Mouse (Mus musculus): ENCODE measurements around the gene Oas2. TPM values are rescaled to one million over a fixed set of nuclear protein-coding genes. Genes with fewer than 3 reads are reported as not detected.

The Oas2 gene
- total RNA-seq, 2 experiments from 2014 or later = 0.57 to 0.78 TPM

Other genes with a start within 250 kb of the Oas2 start
- gene Plbd2, start 246.2 kb downstream of the Oas2 start, total RNA-seq (2021) = 10 to 100 TPM; 33.2 to 37.1 TPM
- gene Slc8b1, start 238.7 kb downstream of the Oas2 start, total RNA-seq (2021) = 10 to 100 TPM in 1 of 2 experiments, 1 to 10 TPM in 1; 9.3 to 12.6 TPM
- gene Tpcn1, start 161.2 kb downstream of the Oas2 start, total RNA-seq (2021) = 10 to 100 TPM; 36.0 to 37.9 TPM
- gene Iqcd, start 160.8 kb downstream of the Oas2 start, total RNA-seq (2021) = not detected
- 10 to 100 TPM; 15.4 to 18.7 TPM for gene Rita1, start 137.3 kb downstream of the Oas2 start, total RNA-seq (2021)
- 10 to 100 TPM; 20.1 to 21.4 TPM for gene Ddx54, start 137.1 kb downstream of the Oas2 start, total RNA-seq (2021)
- gene Cfap73, start 115.6 kb downstream of the Oas2 start, total RNA-seq (2021) = not detected
- not detected for gene Rasal1, start 101.0 kb downstream of the Oas2 start, total RNA-seq (2021)
- gene Dtx1, start 37.9 kb downstream of the Oas2 start, total RNA-seq (2021) = 1 to 10 TPM; 1.8 to 1.9 TPM
- under 1 TPM; 0.10 to 0.17 TPM for gene Oas3, start 27.8 kb upstream of the Oas2 start, total RNA-seq (2021)
- not detected for gene Oas1e, start 45.7 kb upstream of the Oas2 start, total RNA-seq (2021)
- gene Oas1c, start 62.7 kb upstream of the Oas2 start, total RNA-seq (2021) = under 1 TPM; 0.10 to 0.48 TPM
- not detected for gene Oas1f, start 97.5 kb upstream of the Oas2 start, total RNA-seq (2021)
- not detected for gene Oas1h, start 111.6 kb upstream of the Oas2 start, total RNA-seq (2021)
- under 1 TPM in 1 of 2 experiments, not detected in 1; 0.25 TPM for gene Oas1g, start 137.8 kb upstream of the Oas2 start, total RNA-seq (2021)
- 1 to 10 TPM in 1 of 2 experiments, under 1 TPM in 1; 0.34 to 1.0 TPM for gene Oas1a, start 157.7 kb upstream of the Oas2 start, total RNA-seq (2021)
- not detected for gene Oas1d, start 164.7 kb upstream of the Oas2 start, total RNA-seq (2021)